Mouse (Mus musculus) v-Abl transformed pro-B cells (cell line): ENCODE data around the gene Inpp5d.

ENCODE experiments used
- in situ Hi-C, 2 experiments: fragments of 400-800 bp; cut with MboI; formaldehyde crosslinking; loops; one replicate each; pipeline ENCODE4 v1.15.1; 2025; ENCODE audit not compliant: unreplicated experiment in 2 of 2

Inpp5d gene

GRCm38 (mm10) chr1:87684791-87685190 lies 64.7 kb downstream of the Inpp5d start:
- in situ Hi-C loops = no loop called here

- in situ Hi-C loops = no loop called here
Observed at GRCm38 (mm10) chr1:87686351-87686750, 66.2 kb downstream of the Inpp5d start.

- in situ Hi-C loops = no loop called here
Observed at GRCm38 (mm10) chr1:87687009-87687408, 66.9 kb downstream of the Inpp5d start.

GRCm38 (mm10) chr1:87689661-87690341 lies 69.7 kb downstream of the Inpp5d start:
- in situ Hi-C loops = no loop called here

GRCm38 (mm10) chr1:87696358-87696757 lies 76.2 kb downstream of the Inpp5d start:
- in situ Hi-C loops = no loop called here

GRCm38 (mm10) chr1:87698010-87698409 lies 77.9 kb downstream of the Inpp5d start:
- in situ Hi-C loops = no loop called here

GRCm38 (mm10) chr1:87699890-87700448 lies 79.9 kb downstream of the Inpp5d start:
- in situ Hi-C loops = loop anchor here in 1 of 2 experiments (25.0 kb wide), 3 partner anchors 263 to 587 kb away; partner anchors contain the start of genes Hjurp and Trpm8

- in situ Hi-C loops = loop anchor here in 1 of 2 experiments (25.0 kb wide), 3 partner anchors 267 to 583 kb away; partner anchors contain the start of genes Hjurp and Trpm8
Observed at GRCm38 (mm10) chr1:87704230-87704629, 84.1 kb downstream of the Inpp5d start.

GRCm38 (mm10) chr1:87706361-87706760 lies 86.2 kb downstream of the Inpp5d start:
- in situ Hi-C loops = loop anchor here in 1 of 2 experiments (25.0 kb wide), 3 partner anchors 269 to 581 kb away; partner anchors contain the start of genes Hjurp and Trpm8

GRCm38 (mm10) chr1:87709020-87709419 lies 88.9 kb downstream of the Inpp5d start:
- in situ Hi-C loops = loop anchor here in 1 of 2 experiments (25.0 kb wide), 3 partner anchors 272 to 578 kb away; partner anchors contain the start of genes Hjurp and Trpm8

- in situ Hi-C loops = loop anchor here in 1 of 2 experiments (25.0 kb wide), 3 partner anchors 272 to 578 kb away; partner anchors contain the start of genes Hjurp and Trpm8
Observed at GRCm38 (mm10) chr1:87709661-87710270, 89.7 kb downstream of the Inpp5d start.

- in situ Hi-C loops = loop anchor here in 1 of 2 experiments (25.0 kb wide), 3 partner anchors 275 to 575 kb away; partner anchors contain the start of genes Hjurp and Trpm8
Observed at GRCm38 (mm10) chr1:87711938-87712613, 92.0 kb downstream of the Inpp5d start.

GRCm38 (mm10) chr1:87712614-87712971 lies 92.5 kb downstream of the Inpp5d start:
- in situ Hi-C loops = loop anchor here in 1 of 2 experiments (25.0 kb wide), 3 partner anchors 275 to 575 kb away; partner anchors contain the start of genes Hjurp and Trpm8

- in situ Hi-C loops = loop anchor here in 1 of 2 experiments (25.0 kb wide), 3 partner anchors 284 to 566 kb away; partner anchors contain the start of genes Hjurp and Trpm8
Observed at GRCm38 (mm10) chr1:87721382-87721781, 101.3 kb downstream of the Inpp5d start.

- in situ Hi-C loops = loop anchor here in 1 of 2 experiments (25.0 kb wide), 3 partner anchors 285 to 565 kb away; partner anchors contain the start of genes Hjurp and Trpm8
Observed at GRCm38 (mm10) chr1:87722081-87722480, 102.0 kb downstream of the Inpp5d start.

GRCm38 (mm10) chr1:87723351-87723750 lies 103.2 kb downstream of the Inpp5d start:
- in situ Hi-C loops = loop anchor here in 1 of 2 experiments (25.0 kb wide), 3 partner anchors 286 to 564 kb away; partner anchors contain the start of genes Hjurp and Trpm8

GRCm38 (mm10) chr1:87729070-87729469 lies 109.0 kb downstream of the Inpp5d start:
- in situ Hi-C loops = no loop called here

GRCm38 (mm10) chr1:87729850-87730249 lies 109.7 kb downstream of the Inpp5d start:
- in situ Hi-C loops = no loop called here

GRCm38 (mm10) chr1:87730271-87730670 lies 110.2 kb downstream of the Inpp5d start:
- in situ Hi-C loops = no loop called here

GRCm38 (mm10) chr1:87733212-87733611 lies 113.1 kb downstream of the Inpp5d start:
- in situ Hi-C loops = no loop called here
